Mouse (Mus musculus) spleen, adult 18-20 months (tissue): ENCODE data around the gene Srd5a1.
"Not testable (repeated sequence)": the region's sequence is repeated elsewhere in the genome, so short reads cannot be mapped to it uniquely, and the experiment has no call there.

Experiments
- DNase-seq, 2 experiments: peaks; one replicate each; pipeline ENCODE4 v3.0.0; 2022; ENCODE audit warnings: mixed read lengths in 2 of 2

The Srd5a1 gene

GRCm38 (mm10) chr13:69611398-69612174, at the start of gene Srd5a1:
Gene Srd5a1 (minus strand): TSS chr13:69611442.
- DNase-seq, result peak; percentile 99 to 100

- DNase-seq, result no peak
Measured at GRCm38 (mm10) chr13:69654508-69654907, 43.3 kb upstream of the Srd5a1 start.

- no peak for DNase-seq
Measured at GRCm38 (mm10) chr13:69646481-69646880, 35.2 kb upstream of the Srd5a1 start.

- no peak for DNase-seq
Measured at GRCm38 (mm10) chr13:69645694-69646423, 34.6 kb upstream of the Srd5a1 start.

- no peak for DNase-seq
Measured at GRCm38 (mm10) chr13:69644427-69645166, 33.4 kb upstream of the Srd5a1 start.

- DNase-seq, result no peak
Measured at GRCm38 (mm10) chr13:69643937-69644336, 32.7 kb upstream of the Srd5a1 start.

- DNase-seq, result no peak
Measured at GRCm38 (mm10) chr13:69642656-69643216, 31.5 kb upstream of the Srd5a1 start.

GRCm38 (mm10) chr13:69641017-69641416, 29.8 kb upstream of the Srd5a1 start:
- DNase-seq, result no peak

GRCm38 (mm10) chr13:69640541-69640940, 29.3 kb upstream of the Srd5a1 start:
- DNase-seq, result no peak

- DNase-seq, result no peak
Measured at GRCm38 (mm10) chr13:69640126-69640525, 28.9 kb upstream of the Srd5a1 start.

- DNase-seq, result no peak
Measured at GRCm38 (mm10) chr13:69639251-69639650, 28.0 kb upstream of the Srd5a1 start.

- no peak for DNase-seq
Measured at GRCm38 (mm10) chr13:69638108-69638626, 26.9 kb upstream of the Srd5a1 start.

- no peak for DNase-seq
Measured at GRCm38 (mm10) chr13:69637657-69638056, 26.4 kb upstream of the Srd5a1 start.

- no peak for DNase-seq
Measured at GRCm38 (mm10) chr13:69636816-69637215, 25.6 kb upstream of the Srd5a1 start.

GRCm38 (mm10) chr13:69636375-69636774, 25.1 kb upstream of the Srd5a1 start:
- DNase-seq, result no peak

GRCm38 (mm10) chr13:69635836-69636235, 24.6 kb upstream of the Srd5a1 start:
- DNase-seq, result not testable (repeated sequence)

- DNase-seq, result no peak
Measured at GRCm38 (mm10) chr13:69633988-69634387, 22.7 kb upstream of the Srd5a1 start.

- DNase-seq, result no peak
Measured at GRCm38 (mm10) chr13:69633551-69633950, 22.3 kb upstream of the Srd5a1 start.

- DNase-seq, result no peak
Measured at GRCm38 (mm10) chr13:69631659-69632058, 20.4 kb upstream of the Srd5a1 start.

- DNase-seq, result no peak
Measured at GRCm38 (mm10) chr13:69631111-69631510, 19.9 kb upstream of the Srd5a1 start.

GRCm38 (mm10) chr13:69630576-69630975, 19.3 kb upstream of the Srd5a1 start:
- no peak for DNase-seq

- DNase-seq, result no peak
Measured at GRCm38 (mm10) chr13:69627941-69628340, 16.7 kb upstream of the Srd5a1 start.

- no peak for DNase-seq
Measured at GRCm38 (mm10) chr13:69624510-69624909, 13.3 kb upstream of the Srd5a1 start.
